Mouse (Mus musculus): ENCODE measurements around the gene Dnal4. TPM values are rescaled to one million over a fixed set of nuclear protein-coding genes. Genes with fewer than 3 reads are reported as not detected.

Gene Dnal4
- 21.8 and 30.7 TPM in 2 replicates for polyA plus RNA-seq (2012)

- TF ChIP-seq GATA1 (IDR thresholded peaks at IDR 0.05; ENCODE audit: low read length) = no peak
Observed at GRCm38 (mm10) chr15:79777749-79778148, at the start of gene Dnal4. Dnal4 (minus strand) TSS chr15:79777849.

DNA sequence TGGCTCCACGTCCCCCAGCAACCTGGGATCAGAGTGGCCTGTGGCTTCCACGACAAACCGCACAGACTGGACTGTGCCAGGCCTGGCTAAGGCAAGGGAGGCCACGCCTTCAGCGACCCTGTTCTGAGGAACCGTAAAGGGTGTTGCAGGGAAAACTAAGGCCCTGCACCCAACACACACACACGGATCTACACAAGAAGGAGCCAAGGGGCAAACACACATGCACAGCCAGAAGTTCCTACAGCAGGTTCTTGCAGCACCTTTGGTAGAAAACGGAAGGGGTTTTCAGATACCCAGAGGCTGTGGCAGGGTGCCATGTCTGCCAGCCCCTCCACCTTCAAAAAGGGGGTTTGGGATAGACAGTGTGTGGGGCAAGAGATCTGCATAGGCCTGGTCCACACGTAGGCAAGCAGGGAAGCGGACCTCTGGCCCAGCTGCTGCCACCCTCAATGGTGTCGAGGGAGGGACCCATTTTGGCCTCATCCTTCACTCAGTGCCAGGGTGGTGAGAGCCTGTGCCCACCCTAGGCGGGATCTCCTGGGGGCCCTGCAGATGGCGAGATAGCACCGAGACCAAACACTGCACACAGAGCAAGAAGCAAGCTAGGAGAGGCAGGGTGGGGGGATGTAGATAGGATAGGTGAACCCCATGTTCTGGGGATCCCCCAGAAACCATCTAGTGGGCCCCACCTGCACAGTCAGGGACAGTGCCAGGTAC, 49.6 kb upstream of the Dnal4 start:
- no peak for TF ChIP-seq GATA1 (IDR thresholded peaks at IDR 0.05; ENCODE audit: low read length)

DNA sequence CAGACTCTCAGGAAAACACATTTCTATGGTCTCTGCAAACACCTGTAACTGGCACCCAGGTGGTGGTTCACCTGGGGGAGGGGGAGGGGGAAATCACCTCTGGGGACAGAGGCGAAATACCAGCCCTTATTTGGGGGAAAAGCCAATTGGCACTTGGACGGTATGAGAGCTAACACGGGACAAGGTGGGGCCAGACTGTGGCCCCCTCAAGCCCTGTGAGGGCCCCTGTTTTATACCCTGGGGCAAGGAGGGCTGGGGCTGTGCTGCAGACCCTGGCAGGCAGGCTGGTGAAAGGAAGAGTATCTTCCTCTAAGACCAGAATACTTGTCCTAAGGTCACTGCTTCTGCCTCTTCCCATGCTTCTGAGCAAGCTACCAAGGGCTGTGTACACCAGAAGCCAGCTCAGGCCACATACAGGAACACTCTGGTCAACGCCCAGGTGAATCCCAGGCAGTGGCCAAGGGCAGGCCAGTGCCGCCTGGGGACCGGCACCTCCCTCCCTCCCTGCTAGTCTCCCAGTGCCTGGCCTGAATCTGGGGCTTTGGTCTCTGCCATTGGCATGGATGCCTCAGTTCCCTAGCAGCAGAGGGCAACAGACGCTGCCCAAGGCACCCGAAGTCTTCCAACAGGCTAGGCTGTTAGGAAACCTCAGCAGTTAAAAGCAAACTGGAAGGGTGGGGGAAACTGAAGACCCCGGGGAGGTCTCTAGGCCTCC, 48.7 kb upstream of the Dnal4 start:
- TF ChIP-seq GATA1 (IDR thresholded peaks at IDR 0.05; ENCODE audit: low read length) = no peak

DNA sequence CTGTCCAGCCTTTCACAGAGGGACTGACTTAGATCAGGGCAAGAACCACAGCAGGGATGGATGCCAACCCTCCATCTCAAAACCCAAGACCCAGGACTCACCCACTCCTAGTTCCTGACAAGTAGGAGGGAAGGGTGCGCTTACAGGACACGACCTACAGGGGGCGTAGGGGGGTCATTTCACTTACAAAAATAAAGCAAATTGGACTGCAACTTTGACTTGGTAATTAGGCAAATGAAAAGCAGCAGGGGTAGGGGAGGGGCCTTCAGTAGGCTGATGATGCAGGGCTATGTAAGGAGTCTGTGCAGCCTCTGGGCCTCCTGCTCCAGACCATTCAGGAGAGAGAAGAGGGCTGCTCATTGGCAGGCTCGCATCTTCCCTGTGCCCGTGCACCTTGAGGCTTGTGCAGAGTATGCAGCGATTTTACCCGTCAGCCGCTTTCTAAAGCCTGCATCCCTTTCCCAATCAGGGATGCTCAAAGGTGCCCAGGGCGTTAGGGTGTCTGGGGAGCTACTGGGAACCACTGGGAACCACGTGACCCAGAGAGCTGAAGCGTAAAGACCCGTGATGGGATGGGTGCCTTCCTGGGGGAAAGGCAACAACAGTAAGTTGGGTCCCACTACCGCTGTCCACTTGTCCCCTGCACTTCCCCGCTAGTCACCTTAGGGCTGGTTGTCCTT, 47.6 kb upstream of the Dnal4 start:
- no peak for TF ChIP-seq GATA1 (IDR thresholded peaks at IDR 0.05; ENCODE audit: low read length)

DNA sequence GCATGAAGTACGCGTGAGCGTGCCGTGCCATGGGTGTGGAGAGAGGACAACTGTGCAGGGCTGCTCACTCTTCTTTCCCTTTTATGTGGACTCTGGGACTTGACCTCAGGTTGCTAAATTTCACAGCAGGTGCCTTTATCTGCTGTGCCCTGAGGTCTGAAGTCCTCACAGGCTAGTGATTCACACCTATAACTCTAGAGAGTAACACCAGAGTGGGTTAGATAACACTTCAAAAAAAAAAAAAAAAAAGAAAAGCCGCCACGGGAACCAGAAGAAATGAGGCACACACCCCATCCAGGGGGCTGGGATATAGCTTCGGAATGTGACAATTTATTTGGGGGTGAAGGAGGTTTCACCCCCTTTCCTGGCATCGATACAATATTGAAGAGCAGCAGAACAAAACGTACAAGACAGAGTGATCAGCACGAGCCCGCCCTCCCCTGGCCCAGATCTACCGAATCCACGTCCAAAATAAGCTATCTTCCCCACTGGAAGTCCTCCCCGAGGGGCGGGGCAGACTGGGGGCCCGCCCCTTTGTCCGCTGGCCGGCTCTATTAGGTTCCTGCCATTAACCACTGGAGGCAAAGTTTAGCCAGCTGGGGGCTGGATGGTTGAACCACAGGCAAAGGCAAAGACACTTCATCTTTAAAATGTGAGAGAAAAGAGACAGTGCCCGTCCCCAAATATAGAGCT, 46.1 kb upstream of the Dnal4 start:
- TF ChIP-seq GATA1 (IDR thresholded peaks at IDR 0.05; ENCODE audit: low read length) = no peak

GRCm38 (mm10) chr15:79822265-79823199, 44.9 kb upstream of the Dnal4 start:
- TF ChIP-seq GATA1 (IDR thresholded peaks at IDR 0.05; ENCODE audit: low read length) = no peak

- no peak for TF ChIP-seq GATA1 (IDR thresholded peaks at IDR 0.05; ENCODE audit: low read length)
Observed at GRCm38 (mm10) chr15:79818325-79818724, 40.7 kb upstream of the Dnal4 start.

- no peak for TF ChIP-seq GATA1 (IDR thresholded peaks at IDR 0.05; ENCODE audit: low read length)
Observed at GRCm38 (mm10) chr15:79813666-79814258, 36.1 kb upstream of the Dnal4 start.

GRCm38 (mm10) chr15:79810997-79811396, 33.3 kb upstream of the Dnal4 start:
- no peak for TF ChIP-seq GATA1 (IDR thresholded peaks at IDR 0.05; ENCODE audit: low read length)

- TF ChIP-seq GATA1 (IDR thresholded peaks at IDR 0.05; ENCODE audit: low read length) = no peak
Observed at GRCm38 (mm10) chr15:79810061-79810460, 32.4 kb upstream of the Dnal4 start.

- no peak for TF ChIP-seq GATA1 (IDR thresholded peaks at IDR 0.05; ENCODE audit: low read length)
Observed at GRCm38 (mm10) chr15:79808658-79809057, 31.0 kb upstream of the Dnal4 start.

- no peak for TF ChIP-seq GATA1 (IDR thresholded peaks at IDR 0.05; ENCODE audit: low read length)
Observed at GRCm38 (mm10) chr15:79808114-79808513, 30.5 kb upstream of the Dnal4 start.

DNA sequence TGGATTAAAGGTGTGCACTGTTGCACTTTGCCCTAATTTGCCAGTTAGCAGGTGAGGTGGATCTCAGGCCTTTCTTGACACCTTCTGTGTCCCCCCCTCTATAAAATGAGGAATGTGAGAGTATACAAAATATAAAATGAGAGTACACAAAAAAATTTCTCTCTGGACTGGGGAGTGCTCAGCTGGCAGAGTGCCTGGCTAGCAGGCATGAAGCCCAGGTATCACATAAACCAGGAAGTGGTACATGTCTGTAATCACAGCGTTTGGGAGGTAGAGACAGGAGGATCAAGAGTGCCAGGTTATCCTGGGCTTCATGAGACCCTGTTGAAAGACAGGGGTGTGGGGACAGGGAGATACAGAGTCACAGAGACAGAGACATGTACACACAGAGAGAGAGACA, 29.4 kb upstream of the Dnal4 start:
- TF ChIP-seq GATA1 (IDR thresholded peaks at IDR 0.05; ENCODE audit: low read length) = no peak

- TF ChIP-seq GATA1 (IDR thresholded peaks at IDR 0.05; ENCODE audit: low read length) = no peak
Observed at GRCm38 (mm10) chr15:79805246-79805645, 27.6 kb upstream of the Dnal4 start.
